Mouse (Mus musculus): ENCODE results near the gene Rflnb.

The Rflnb gene

DNA sequence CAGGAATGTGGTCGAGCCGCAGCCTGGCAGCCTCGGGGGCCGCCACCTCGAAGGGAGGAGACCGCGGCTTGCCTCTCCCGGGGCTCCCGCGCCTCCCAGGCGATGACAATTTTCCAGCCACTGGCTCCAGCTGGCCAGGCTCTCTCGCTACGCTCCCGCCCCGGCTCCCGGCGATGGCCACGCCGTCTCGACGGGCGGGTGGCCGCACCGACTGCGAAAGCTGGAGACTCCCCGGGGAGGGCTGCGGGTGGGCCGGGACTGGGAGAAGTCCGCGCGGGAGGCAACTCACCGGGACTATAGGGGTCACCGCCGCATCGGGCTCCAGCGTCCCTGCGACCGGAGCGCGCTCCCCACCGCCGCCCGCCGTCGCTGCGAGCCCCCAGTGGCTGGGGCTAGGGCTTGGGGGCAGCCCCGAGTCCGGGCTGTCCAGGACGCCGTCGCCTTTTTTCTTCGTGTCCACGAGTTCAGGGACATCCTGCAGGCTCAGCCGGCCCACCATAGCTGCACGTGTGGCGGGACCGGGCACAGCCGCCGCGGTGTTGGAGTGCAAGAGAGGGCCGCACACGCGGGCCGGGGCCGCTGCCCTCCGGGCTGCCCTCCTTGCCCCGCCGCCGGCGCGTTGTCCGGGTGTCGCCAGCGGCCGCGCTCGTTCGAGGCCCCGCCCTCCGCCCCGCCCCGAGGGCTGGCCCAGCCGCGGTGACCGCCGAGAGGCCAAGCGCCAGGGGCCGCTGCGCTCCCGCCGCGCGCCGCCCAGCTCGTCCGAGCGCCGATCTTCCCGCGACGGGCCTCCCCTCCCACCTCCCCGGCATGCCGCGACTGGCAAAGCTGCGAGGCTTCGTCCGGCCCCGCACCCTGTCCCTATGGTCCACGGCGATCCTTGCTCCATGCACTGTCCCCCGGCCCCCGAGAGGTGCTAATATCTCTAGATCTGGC, at the start of gene Rflnb:
Gene Rflnb, minus strand, starts transcription at position 644 of the 933 bp plus-strand sequence.
- peak; percentile 87 to 91 for DNase-seq (ENCODE audit: low spot score in 2 of 2)

DNA sequence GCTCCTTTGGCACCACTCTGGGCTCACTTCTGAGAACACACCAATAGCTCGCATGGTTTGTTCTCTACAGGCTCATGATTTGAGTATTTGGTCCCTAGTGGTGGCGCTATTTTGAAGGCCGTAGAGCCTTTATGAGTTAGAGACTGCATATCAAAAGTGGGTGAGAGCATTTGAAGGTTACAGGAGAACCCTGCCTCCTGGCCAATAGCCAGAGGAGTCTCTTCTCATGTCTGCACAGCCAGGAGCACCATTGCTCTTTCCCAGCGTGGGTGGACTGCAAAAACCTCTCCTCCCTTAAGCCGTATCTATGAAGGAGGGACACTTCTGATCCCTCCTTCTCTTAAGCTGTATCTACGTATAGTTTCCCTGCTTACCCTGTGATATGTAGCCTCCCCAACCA, 49.8 kb upstream of the Rflnb start:
- DNase-seq (ENCODE audit: low spot score in 2 of 2): no peak

- DNase-seq (ENCODE audit: low spot score in 2 of 2): no peak
Measured at GRCm38 (mm10) chr11:76074296-76075093, 46.9 kb upstream of the Rflnb start.

- no peak for DNase-seq (ENCODE audit: low spot score in 2 of 2)
Measured at GRCm38 (mm10) chr11:76069816-76070215, 42.2 kb upstream of the Rflnb start.

DNA sequence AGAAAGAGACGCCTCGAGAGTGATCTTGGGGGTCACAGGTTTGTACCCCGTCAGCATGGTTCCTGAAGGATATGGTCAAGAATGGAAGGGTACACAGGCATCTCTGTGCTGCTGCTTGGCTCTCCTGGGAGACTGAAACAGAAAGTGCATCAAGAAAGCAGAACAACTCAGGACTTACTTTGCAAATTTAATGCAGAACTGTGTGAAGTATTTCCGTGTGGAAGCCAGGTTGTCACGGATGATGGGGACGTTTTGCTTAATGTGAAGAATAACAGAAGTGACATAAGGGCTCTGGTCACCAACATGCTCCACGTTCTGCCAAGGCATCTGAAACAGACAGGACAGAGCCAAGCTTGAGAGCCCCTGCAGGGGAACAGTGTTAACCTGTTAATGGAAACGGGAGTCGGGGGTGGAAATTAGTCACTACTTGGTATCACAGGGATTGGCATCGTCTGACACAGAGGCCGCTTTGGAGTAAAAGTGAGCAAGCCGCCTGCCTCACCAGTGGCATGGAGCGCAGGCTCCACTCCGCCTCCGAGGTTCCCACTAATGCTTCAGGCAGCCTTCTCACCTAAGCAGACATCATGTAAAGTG, 39.1 kb upstream of the Rflnb start:
- DNase-seq (ENCODE audit: low spot score in 2 of 2): no peak

GRCm38 (mm10) chr11:76065521-76066095, 38.0 kb upstream of the Rflnb start:
- DNase-seq (ENCODE audit: low spot score in 2 of 2): peak in 1 of 2 experiments; percentile 23

DNA sequence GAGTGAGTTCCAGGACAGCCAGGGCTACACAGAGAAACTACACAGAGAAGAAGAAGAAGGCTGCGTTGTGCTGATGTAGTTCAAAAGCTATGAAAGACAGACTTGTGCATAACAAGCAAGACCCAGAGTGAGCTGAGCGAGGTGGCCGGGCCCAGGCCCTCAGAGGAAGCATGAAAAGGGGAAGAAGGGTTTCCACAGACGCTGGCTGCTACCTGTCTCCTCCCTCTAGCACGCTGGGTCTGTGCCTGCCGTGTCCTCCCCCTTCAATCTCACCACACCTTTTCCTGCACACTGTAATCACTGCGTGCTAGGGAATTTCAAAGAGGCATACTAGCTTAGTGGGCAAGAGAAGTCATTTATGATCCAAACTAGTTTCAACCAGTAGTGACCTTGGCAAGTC, 36.8 kb upstream of the Rflnb start:
- DNase-seq (ENCODE audit: low spot score in 2 of 2): no peak

DNA sequence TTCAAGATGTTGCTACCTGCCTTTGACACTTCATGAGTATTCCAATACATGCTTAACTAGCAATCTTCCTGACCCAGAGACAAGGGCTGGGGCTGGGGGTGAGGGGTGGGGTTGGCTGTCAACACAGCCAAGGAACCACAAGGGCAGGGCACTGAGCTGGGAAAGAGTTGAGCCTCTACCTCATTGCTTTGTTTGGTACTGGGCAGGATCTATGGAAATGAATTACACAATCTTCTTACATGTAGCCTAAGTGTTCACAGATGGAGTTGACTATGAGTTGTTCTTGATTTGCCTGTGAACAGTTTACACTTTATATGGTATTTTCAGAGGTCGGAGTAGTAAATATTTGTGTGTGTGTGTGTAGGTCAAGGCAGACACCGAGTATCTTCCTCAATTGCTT, 33.3 kb upstream of the Rflnb start:
- DNase-seq (ENCODE audit: low spot score in 2 of 2): no peak

DNA sequence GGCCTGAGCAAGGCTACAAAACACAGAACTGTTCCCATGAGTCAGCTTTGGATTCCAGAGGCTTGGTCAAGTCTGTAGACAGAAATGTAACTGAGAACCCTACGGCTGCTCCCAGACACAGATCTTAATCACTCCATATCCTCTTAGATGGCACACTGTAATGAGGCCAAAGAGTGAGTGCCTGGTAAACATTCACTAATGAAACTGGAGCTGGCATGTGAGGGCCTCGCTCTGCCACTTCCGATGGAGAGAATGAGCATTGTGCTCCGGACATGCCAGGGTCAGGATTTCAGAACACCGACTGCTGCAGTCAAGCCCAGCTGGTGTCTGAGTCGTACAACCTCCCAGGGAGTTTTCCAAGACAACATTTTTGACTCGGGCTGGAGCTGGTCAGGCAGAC, 32.4 kb upstream of the Rflnb start:
- peak; percentile 28 to 49 for DNase-seq (ENCODE audit: low spot score in 2 of 2)

GRCm38 (mm10) chr11:76056487-76056886, 28.9 kb upstream of the Rflnb start:
- no peak for DNase-seq (ENCODE audit: low spot score in 2 of 2)

- no peak for DNase-seq (ENCODE audit: low spot score in 2 of 2)
Measured at GRCm38 (mm10) chr11:76052496-76052895, 24.9 kb upstream of the Rflnb start.

DNA sequence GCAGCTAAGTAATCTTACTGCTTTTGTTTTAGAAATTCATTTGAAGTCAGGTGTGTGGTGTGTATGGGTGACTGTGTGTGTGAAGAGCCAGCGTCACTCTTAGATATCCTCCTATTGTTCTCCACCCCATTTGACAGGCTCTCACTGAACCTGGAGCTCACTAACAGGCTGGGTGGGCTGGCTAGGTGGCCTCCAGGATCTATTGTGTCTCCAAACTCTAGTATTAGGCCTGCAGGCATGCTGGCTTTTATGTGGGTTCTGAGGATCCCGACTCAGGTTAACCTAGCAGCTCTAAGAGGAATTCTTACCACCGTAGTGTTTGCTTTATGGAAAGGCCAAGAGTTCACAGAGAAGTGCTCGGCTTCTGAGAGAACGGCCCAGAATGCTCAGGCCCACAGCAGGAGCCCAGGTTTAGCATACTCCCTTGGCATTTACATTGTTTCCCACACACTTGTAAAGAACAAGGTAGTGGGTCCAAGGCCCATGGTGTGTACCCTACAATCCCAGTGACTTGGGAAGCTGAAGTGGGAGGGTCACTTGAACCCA, 23.5 kb upstream of the Rflnb start:
- DNase-seq (ENCODE audit: low spot score in 2 of 2): no peak

GRCm38 (mm10) chr11:76050509-76050908, 22.9 kb upstream of the Rflnb start:
- no peak for DNase-seq (ENCODE audit: low spot score in 2 of 2)

DNA sequence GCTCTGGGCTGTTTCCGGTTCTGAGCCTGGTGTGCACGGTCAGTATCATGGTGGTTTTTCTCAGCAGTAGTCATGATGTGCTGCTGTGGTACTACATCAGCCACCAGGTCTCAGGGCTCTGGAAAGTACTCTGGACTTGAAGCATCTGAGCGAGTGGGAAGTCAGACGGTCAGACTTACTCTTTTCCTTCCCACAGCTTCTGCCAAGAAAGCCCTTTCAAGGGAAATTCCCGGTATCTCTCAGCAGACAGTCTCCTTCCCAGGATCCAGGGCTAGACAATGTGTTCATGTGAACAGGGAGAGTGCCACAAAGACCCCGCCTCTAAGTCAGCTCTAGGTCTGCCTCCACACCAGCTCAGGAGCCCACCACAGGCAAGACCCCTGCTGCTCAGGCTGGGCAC, 17.8 kb upstream of the Rflnb start:
- no peak for DNase-seq (ENCODE audit: low spot score in 2 of 2)

DNA sequence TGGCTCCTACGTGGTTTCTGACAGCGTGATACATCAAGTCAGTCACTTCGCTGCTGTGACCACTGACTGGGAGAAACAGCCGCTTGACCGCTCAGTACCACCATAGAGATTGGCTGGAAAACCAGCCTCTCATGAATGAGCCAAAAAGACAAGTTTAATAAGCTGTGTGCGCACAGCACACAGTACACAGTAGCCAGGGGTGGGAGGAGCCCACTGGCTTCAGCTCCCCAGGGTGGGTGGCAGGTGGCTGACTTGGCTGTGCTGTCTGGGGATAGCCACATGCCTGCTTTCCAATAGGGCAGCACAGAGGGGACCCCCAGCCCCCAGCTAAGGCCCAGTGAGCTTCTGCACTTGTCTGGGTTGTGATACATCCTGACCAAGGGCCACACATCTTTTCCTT, 16.9 kb upstream of the Rflnb start:
- DNase-seq (ENCODE audit: low spot score in 2 of 2): no peak

DNA sequence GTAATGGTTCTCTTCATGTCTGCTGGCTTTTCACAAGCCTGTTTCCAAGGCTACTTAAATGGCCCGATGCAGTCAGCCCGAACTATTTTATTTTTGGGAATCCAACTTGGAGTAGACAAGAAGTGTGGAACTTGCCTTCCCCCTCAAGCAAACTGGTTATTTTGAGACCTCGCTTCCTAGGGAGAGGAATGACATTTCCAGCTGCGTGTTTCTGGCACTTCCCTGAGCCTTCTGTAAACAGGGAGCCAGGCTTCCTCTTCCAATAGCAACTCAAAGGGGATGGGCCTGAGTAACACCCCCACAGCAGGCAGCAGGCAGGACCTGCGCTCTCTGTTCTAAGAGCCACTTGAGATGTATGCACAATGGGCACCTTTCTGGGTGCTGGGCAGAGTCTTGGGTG, 15.3 kb upstream of the Rflnb start:
- no peak for DNase-seq (ENCODE audit: low spot score in 2 of 2)

- DNase-seq (ENCODE audit: low spot score in 2 of 2): no peak
Measured at GRCm38 (mm10) chr11:76042041-76042638, 14.6 kb upstream of the Rflnb start.

DNA sequence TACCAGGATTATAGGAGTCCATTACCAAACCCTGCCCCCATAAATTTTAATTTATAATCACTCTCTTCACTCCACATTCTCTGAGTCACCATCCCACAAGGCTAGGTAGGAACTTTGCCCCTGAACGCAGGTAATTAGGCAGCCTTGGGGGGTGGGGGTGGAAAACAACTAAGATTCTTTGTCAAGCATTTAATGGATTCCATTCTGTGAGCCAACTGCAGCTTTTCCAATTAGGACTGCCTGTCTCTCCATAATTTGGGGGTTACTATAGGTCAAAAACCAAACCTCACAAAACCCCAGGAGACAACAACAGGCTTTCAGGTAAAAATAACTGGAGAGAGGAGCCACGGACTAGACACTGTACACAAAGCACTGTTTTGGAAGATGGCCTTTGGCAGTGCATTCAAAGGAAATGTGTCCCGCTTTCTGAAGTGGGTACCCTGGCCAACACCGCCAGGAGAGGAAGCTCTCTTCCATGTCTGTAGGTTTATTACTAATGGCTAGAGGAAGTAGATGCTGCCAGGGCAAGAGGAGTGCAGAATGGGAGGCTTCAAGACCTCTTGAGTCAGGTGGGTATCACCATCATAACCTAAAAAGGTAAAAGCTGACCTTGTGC, 13.3 kb upstream of the Rflnb start:
- no peak for DNase-seq (ENCODE audit: low spot score in 2 of 2)

DNA sequence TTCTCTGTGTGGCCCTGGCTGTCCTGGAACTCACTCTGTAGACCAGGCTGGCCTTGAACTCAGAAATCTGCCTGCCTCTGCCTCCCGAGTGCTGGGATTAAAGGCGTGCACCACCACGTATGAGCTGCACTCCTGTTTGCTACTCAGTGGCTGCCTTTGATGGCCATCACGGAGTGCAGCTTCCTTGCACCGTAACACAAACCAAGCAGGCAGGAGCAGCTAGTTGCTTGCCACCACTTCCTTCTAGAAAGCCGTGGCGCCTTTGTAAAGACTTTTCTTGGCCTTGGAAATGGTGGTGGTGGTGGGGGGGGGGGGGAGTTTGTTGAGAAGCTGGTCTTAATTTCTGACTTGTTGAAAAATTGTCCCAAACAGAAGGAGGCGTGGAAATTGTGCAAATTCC, 12.5 kb upstream of the Rflnb start:
- DNase-seq (ENCODE audit: low spot score in 2 of 2): no peak

GRCm38 (mm10) chr11:76039271-76040053, 11.9 kb upstream of the Rflnb start:
- no peak for DNase-seq (ENCODE audit: low spot score in 2 of 2)

Measured in urinary bladder, postnatal 36 days (tissue).